Mouse (Mus musculus): ENCODE data around the gene Aurkb.

GRCm38 (mm10) chr11:69063413-69064201, 18.2 kb downstream of the Aurkb start:
- no peak for TF ChIP-seq CTCF (IDR thresholded peaks at IDR 0.05)
- TF ChIP-seq POLR2A (IDR thresholded peaks at IDR 0.05; ENCODE audit: insufficient read depth, low read depth, low read length), result peak; percentile 40; the same call in 1 of the 2 replicates
- TF ChIP-seq EP300 (IDR thresholded peaks at IDR 0.05; ENCODE audit: insufficient read depth, low read depth, low read length), result peak; percentile 78

Measured in heart, adult 2 months (tissue).